Mouse (Mus musculus): Measurements from ENCODE around the gene Trem1. TPM values are rescaled to one million over a fixed set of nuclear protein-coding genes. Genes with fewer than 3 reads are reported as not detected.
A peak's percentile ranks its signal among the peaks of the same experiment; 100 is the strongest.

Trem1 gene
- polyA plus RNA-seq (2015; fragmentation: Nextera tagmentation; extraction: Ambion mirVana), result 0.06 TPM in 1 of 2 replicates, not detected in the other

- Histone ChIP-seq H3K27me3 (no peaks in the 10 kb centered on the region), H3K4me3 (no peak within 1 kb of the TSS), H3K4me1 (peaks cover 5% of the 10 kb centered on the region; the same call in 1 of the 2 replicates), H3K4me2 (replicated peaks) (no peak within 1 kb of the TSS), H3K36me3 (no peaks in the 10 kb centered on the region), H3K27ac (no peak within 1 kb of the TSS), H3K9ac (no peak within 1 kb of the TSS), H3K9me3 (no peaks in the 10 kb centered on the region)
- no peak for ATAC-seq (ENCODE audit: low FRiP score, low read depth)
- WGBS, result 76% methylated on average over 6 of the region's 6 CpGs
Measured at GRCm38 (mm10) chr17:48232518-48232917, at the start of gene Trem1. Gene Trem1 (plus strand): TSS chr17:48232768.

GRCm38 (mm10) chr17:48185252-48185651, 47.3 kb upstream of the Trem1 start:
- H3K4me3 ChIP-seq, result no peak overlapping the region
- no peaks in the 10 kb centered on the region for H3K4me1 ChIP-seq
- no peak overlapping the region for H3K27ac ChIP-seq
- ATAC-seq (ENCODE audit: low FRiP score, low read depth), result no peak
- H3K9me3 ChIP-seq, result no peaks in the 10 kb centered on the region
- no peaks in the 10 kb centered on the region for H3K36me3 ChIP-seq
- 77% methylated on average over 5 of the region's 5 CpGs for WGBS
- H3K4me2 ChIP-seq (replicated peaks), result no peak overlapping the region
- H3K9ac ChIP-seq, result no peak overlapping the region
- no peaks in the 10 kb centered on the region for H3K27me3 ChIP-seq

GRCm38 (mm10) chr17:48192366-48192765, 40.2 kb upstream of the Trem1 start:
- Histone ChIP-seq H3K4me3 (no peak overlapping the region), H3K27ac (no peak overlapping the region)
- 81% methylated on average over 2 of the region's 2 CpGs for WGBS

GRCm38 (mm10) chr17:48203086-48203485, 29.5 kb upstream of the Trem1 start:
- peaks cover 21% of the 10 kb centered on the region for H3K9me3 ChIP-seq
- H3K4me3 ChIP-seq, result no peak overlapping the region
- H3K27ac ChIP-seq, result no peak overlapping the region
- H3K27me3 ChIP-seq, result no peaks in the 10 kb centered on the region
- H3K4me2 ChIP-seq (replicated peaks), result no peak overlapping the region
- WGBS, result 93% methylated on average over 12 of the region's 12 CpGs
- no peaks in the 10 kb centered on the region for H3K36me3 ChIP-seq
- no peak overlapping the region for H3K9ac ChIP-seq
- H3K4me1 ChIP-seq, result no peaks in the 10 kb centered on the region
- ATAC-seq (ENCODE audit: low FRiP score, low read depth), result no peak

More at GRCm38 (mm10) chr17:48192366-48192765, 40.2 kb upstream of the Trem1 start:
- H3K4me2 ChIP-seq (replicated peaks), result no peak overlapping the region
- no peak for ATAC-seq (ENCODE audit: low FRiP score, low read depth)
- H3K9ac ChIP-seq, result no peak overlapping the region
- H3K4me1 ChIP-seq, result no peaks in the 10 kb centered on the region
- H3K9me3 ChIP-seq, result no peaks in the 10 kb centered on the region
- H3K36me3 ChIP-seq, result no peaks in the 10 kb centered on the region
- H3K27me3 ChIP-seq, result no peaks in the 10 kb centered on the region

- Histone ChIP-seq H3K4me1 (no peaks in the 10 kb centered on the region), H3K9me3 (no peaks in the 10 kb centered on the region), H3K27ac (no peak overlapping the region), H3K9ac (no peak overlapping the region), H3K4me2 (replicated peaks) (no peak overlapping the region), H3K27me3 (no peaks in the 10 kb centered on the region), H3K4me3 (no peak overlapping the region), H3K36me3 (no peaks in the 10 kb centered on the region)
- WGBS, result 97% methylated on average over 12 of the region's 12 CpGs
- ATAC-seq (ENCODE audit: low FRiP score, low read depth), result no peak
Measured at GRCm38 (mm10) chr17:48212596-48212995, 20.0 kb upstream of the Trem1 start.

- 0 out of 2 replicates have a peak, but pooled peaks cover 5% of the 10 kb centered on the region for H3K9me3 ChIP-seq
- ATAC-seq (ENCODE audit: low FRiP score, low read depth), result no peak
- no peak overlapping the region for H3K4me2 ChIP-seq (replicated peaks)
- no peak overlapping the region for H3K4me3 ChIP-seq
- no peaks in the 10 kb centered on the region for H3K27me3 ChIP-seq
- H3K36me3 ChIP-seq, result no peaks in the 10 kb centered on the region
- H3K9ac ChIP-seq, result no peak overlapping the region
- no peaks in the 10 kb centered on the region for H3K4me1 ChIP-seq
- 71% methylated on average over 5 of the region's 5 CpGs for WGBS
- no peak overlapping the region for H3K27ac ChIP-seq
Measured at GRCm38 (mm10) chr17:48213511-48213910, 19.1 kb upstream of the Trem1 start.

GRCm38 (mm10) chr17:48215429-48215828, 17.1 kb upstream of the Trem1 start:
- no peak for ATAC-seq (ENCODE audit: low FRiP score, low read depth)
- Histone ChIP-seq H3K27me3 (no peaks in the 10 kb centered on the region), H3K27ac (no peak overlapping the region), H3K36me3 (no peaks in the 10 kb centered on the region), H3K4me3 (no peak overlapping the region), H3K4me2 (replicated peaks) (no peak overlapping the region), H3K9me3 (0 out of 2 replicates have a peak, but pooled peaks cover 5% of the 10 kb centered on the region), H3K4me1 (no peaks in the 10 kb centered on the region), H3K9ac (no peak overlapping the region)
- WGBS, result 80% methylated on average over 1 of the region's 1 CpGs

- no peaks in the 10 kb centered on the region for H3K9me3 ChIP-seq
- ATAC-seq (ENCODE audit: low FRiP score, low read depth), result no peak
- 0 out of 2 replicates have a peak, but pooled peaks cover 1% of the 10 kb centered on the region for H3K4me1 ChIP-seq
- H3K27me3 ChIP-seq, result no peaks in the 10 kb centered on the region
- no peak overlapping the region for H3K4me2 ChIP-seq (replicated peaks)
- no peak overlapping the region for H3K27ac ChIP-seq
- H3K36me3 ChIP-seq, result no peaks in the 10 kb centered on the region
- WGBS, result 86% methylated on average over 7 of the region's 7 CpGs
- no peak overlapping the region for H3K4me3 ChIP-seq
- no peak overlapping the region for H3K9ac ChIP-seq
Measured at GRCm38 (mm10) chr17:48230680-48231079, 1.9 kb upstream of the Trem1 start.

GRCm38 (mm10) chr17:48233789-48234188, 1.2 kb downstream of the Trem1 start:
- H3K9ac ChIP-seq, result no peak overlapping the region
- no peaks in the 10 kb centered on the region for H3K27me3 ChIP-seq
- H3K36me3 ChIP-seq, result no peaks in the 10 kb centered on the region
- H3K4me2 ChIP-seq (replicated peaks), result no peak overlapping the region
- peaks cover 5% of the 10 kb centered on the region; the same call in 1 of the 2 replicates for H3K4me1 ChIP-seq
- no peak for ATAC-seq (ENCODE audit: low FRiP score, low read depth)
- H3K4me3 ChIP-seq, result no peak overlapping the region
- H3K27ac ChIP-seq, result no peak overlapping the region
- H3K9me3 ChIP-seq, result peaks cover 3% of the 10 kb centered on the region; the same call in 1 of the 2 replicates
- 87% methylated on average over 4 of the region's 4 CpGs for WGBS

GRCm38 (mm10) chr17:48234550-48234949, 2.0 kb downstream of the Trem1 start:
- ATAC-seq (ENCODE audit: low FRiP score, low read depth), result no peak
- H3K4me3 ChIP-seq, result no peak overlapping the region
- no peaks in the 10 kb centered on the region for H3K36me3 ChIP-seq
- H3K4me1 ChIP-seq, result peaks cover 5% of the 10 kb centered on the region; the same call in 1 of the 2 replicates
- H3K9me3 ChIP-seq, result peaks cover 3% of the 10 kb centered on the region; the same call in 1 of the 2 replicates
- no peaks in the 10 kb centered on the region for H3K27me3 ChIP-seq
- 71% methylated on average over 5 of the region's 5 CpGs for WGBS
- no peak overlapping the region for H3K9ac ChIP-seq
- H3K27ac ChIP-seq, result no peak overlapping the region
- no peak overlapping the region for H3K4me2 ChIP-seq (replicated peaks)

GRCm38 (mm10) chr17:48235773-48236370, 3.3 kb downstream of the Trem1 start:
- 36% methylated on average over 4 of the region's 4 CpGs for WGBS
- H3K36me3 ChIP-seq, result no peaks in the 10 kb centered on the region
- no peak overlapping the region for H3K4me3 ChIP-seq
- ATAC-seq (ENCODE audit: low FRiP score, low read depth), result peak; percentile 79
- H3K27ac ChIP-seq, result no peak overlapping the region
- no peak overlapping the region for H3K4me2 ChIP-seq (replicated peaks)
- no peaks in the 10 kb centered on the region for H3K27me3 ChIP-seq
- H3K4me1 ChIP-seq, result peaks cover 5% of the 10 kb centered on the region; the same call in 1 of the 2 replicates
- peaks cover 3% of the 10 kb centered on the region; the same call in 1 of the 2 replicates for H3K9me3 ChIP-seq
- H3K9ac ChIP-seq, result no peak overlapping the region

GRCm38 (mm10) chr17:48237621-48238020, 5.1 kb downstream of the Trem1 start:
- H3K4me2 ChIP-seq (replicated peaks), result no peak overlapping the region
- no peak for ATAC-seq (ENCODE audit: low FRiP score, low read depth)
- no peak overlapping the region for H3K27ac ChIP-seq
- no peak overlapping the region for H3K9ac ChIP-seq
- no peaks in the 10 kb centered on the region for H3K36me3 ChIP-seq
- peaks cover 3% of the 10 kb centered on the region; the same call in 1 of the 2 replicates for H3K9me3 ChIP-seq
- H3K27me3 ChIP-seq, result no peaks in the 10 kb centered on the region
- H3K4me3 ChIP-seq, result no peak overlapping the region
- H3K4me1 ChIP-seq, result peaks cover 5% of the 10 kb centered on the region; the same call in 1 of the 2 replicates
- WGBS, result 92% methylated on average over 8 of the region's 8 CpGs

Data from limb, embryonic 13.5 days (tissue).